Mouse (Mus musculus): Measurements from ENCODE around the gene Stub1.

DNA sequence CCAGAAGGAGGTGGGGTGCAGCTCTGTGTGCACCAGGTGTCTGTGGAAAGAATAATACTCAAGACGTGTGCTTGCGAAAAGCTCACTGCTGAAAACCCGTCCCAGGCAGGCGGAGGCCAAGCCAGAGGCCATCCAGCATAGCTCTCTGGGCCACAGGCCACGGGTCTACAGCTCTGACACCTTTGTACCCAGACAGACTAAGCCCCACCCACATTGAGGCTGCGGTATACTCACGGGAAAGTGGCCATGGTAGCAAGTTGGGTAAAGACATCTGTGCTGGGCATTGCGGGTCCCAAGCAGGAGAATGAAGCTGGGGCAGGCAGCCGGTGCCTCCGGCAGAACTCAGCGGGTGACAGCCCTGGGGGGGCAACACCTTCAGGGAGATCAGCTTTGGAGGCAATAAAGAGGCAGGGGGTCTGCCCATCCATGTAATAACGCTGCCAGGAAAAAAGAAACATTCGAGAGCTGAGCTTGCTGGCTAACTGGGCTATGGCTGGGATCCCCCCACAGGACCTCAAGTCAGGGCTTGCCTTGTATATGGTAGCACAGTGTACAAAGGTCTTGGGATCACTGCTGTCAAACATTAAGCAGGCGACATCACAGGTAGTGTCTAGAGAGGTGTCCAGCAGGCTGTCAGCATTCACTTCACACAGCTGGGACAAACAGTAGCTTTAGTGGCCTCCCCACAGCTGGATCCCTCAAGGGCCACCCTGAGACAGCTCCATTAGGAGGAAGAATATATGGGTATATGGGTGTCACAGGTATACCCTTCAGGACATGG, 6.4 kb upstream of the Stub1 start:
- TF ChIP-seq POLR2A (IDR thresholded peaks at IDR 0.05; ENCODE audit: borderline replicate concordance, insufficient read depth, low read length) (no peak), CTCF (IDR thresholded peaks at IDR 0.05; ENCODE audit: borderline replicate concordance, insufficient read depth, low read depth, low read length) (no peak)

Data from cerebellum, adult 2 months (tissue).